Mouse (Mus musculus) ES-Bruce4 (cell line): ENCODE measurements around the gene Tldc1.

Experiments used
- CTCF ChIP-seq: IDR thresholded peaks from one replicate; pipeline ENCODE4 v1.8.1; 2011; ENCODE audit warnings: low read depth, low read length
- EP300 ChIP-seq: IDR thresholded peaks from 2 replicates; pipeline ENCODE4 v1.6.1; 2011; ENCODE audit warnings: low read depth, low read length; ENCODE audit not compliant: insufficient read depth
- POLR2A ChIP-seq: IDR thresholded peaks from one replicate; pipeline ENCODE4 v1.8.1; 2011; ENCODE audit warnings: low read length; ENCODE audit not compliant: insufficient read depth

GRCm38 (mm10) chr8:119736348-119736917 is 41.8 kb downstream of the Tldc1 start:
- TF ChIP-seq CTCF = no peak
- no peak for TF ChIP-seq EP300
- TF ChIP-seq POLR2A = no peak
